In the genomic region with DNA sequence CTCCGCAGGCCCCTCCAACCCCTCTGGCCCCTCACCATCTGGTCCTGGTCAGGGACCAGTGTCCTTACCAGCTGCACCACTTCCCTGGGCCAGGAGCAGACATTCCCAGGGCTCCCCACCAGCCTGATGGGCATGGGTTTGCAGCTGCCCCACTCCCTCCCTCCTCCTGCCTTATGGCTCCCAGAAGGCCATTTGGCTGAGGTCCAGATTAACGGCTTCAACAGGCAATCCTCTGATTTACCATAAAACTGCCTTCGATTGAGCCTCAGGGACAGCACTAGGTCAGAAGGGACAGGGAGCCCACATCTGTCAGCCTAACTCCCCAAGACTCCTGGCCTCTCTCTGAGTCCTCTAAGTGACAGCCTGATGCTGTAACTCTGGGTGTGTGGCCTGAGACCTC, we compare ENCODE assay signal across 10 mouse cellular contexts.
A peak's percentile ranks its signal among the peaks of the same experiment; 100 is the strongest.
DNase-seq lines count a peak whose midpoint lies in the region; ATAC-seq and TF ChIP-seq lines count a peak whose summit lies in the region.
"Had no signal": no experiment of that assay in that cellular context is flagged by ENCODE, and none has a peak within 500 bp of the region (broad histone marks: within the 10 kb centered on the region; RNA-seq: fewer than 3 reads in every experiment).

No protein-coding gene starts in this region.

- 29% methylated on average over 3 of the region's 3 CpGs for WGBS in forebrain, embryonic 14.5 days
- 16% methylated on average over 3 of the region's 3 CpGs for WGBS in midbrain, embryonic 12.5 days

- DNase-seq in gastrocnemius, adult 2 months = peak; percentile 25
- DNase-seq in gastrocnemius, adult 8-10 months (ENCODE audit: low spot score in 2 of 2) = no peak
- DNase-seq in G1E (ENCODE audit: low spot score) = no peak
- DNase-seq in forebrain, embryonic 14.5 days (ENCODE audit: low spot score) = peak; percentile 78
- DNase-seq in left cerebral cortex, adult 2 months (ENCODE audit: extremely low spot score in 1 of 2, low spot score in 2 of 2) = no peak
- no peak for DNase-seq in spleen, postnatal 36 days (ENCODE audit: low spot score in 2 of 2)
- DNase-seq in spleen, postnatal 10 days (ENCODE audit: low spot score in 2 of 2) = no peak
- DNase-seq: kidney, postnatal 14 days; thymus, adult 18-20 months had no signal

- intact Hi-C loops in gastrocnemius, adult 2 months (cut with DNase I) = no loop called here
- intact Hi-C loops in left cerebral cortex, adult 2 months (cut with DNase I) = no loop called here

- no peaks in the 10 kb centered on the region for H3K4me1 ChIP-seq in G1E (ENCODE audit: insufficient read depth, low read depth, low read length)
- H3K4me1 ChIP-seq in forebrain, embryonic 14.5 days (ENCODE audit: control insufficient read depth, insufficient read depth, low read length) = peaks cover 10% of the 10 kb centered on the region; the same call in 1 of the 2 replicates
- H3K4me1 ChIP-seq in midbrain, embryonic 12.5 days = peaks cover 18% of the 10 kb centered on the region

- no peak for ATAC-seq in G1E (ENCODE audit: extremely low read depth, insufficient number of reproducible peaks, low FRiP score, poor library complexity, severe bottlenecking)
- peak; percentile 77 for ATAC-seq in forebrain, embryonic 14.5 days
- ATAC-seq in midbrain, embryonic 12.5 days (ENCODE audit: low FRiP score, low read depth) = peak; percentile 80

- no peak overlapping the region for H3K9ac ChIP-seq in forebrain, embryonic 14.5 days (ENCODE audit: low read length)
- no peak overlapping the region for H3K9ac ChIP-seq in midbrain, embryonic 12.5 days (replicated peaks)

- H3K36me3 ChIP-seq in G1E (replicated peaks) = no peaks in the 10 kb centered on the region
- no peaks in the 10 kb centered on the region for H3K36me3 ChIP-seq in forebrain, embryonic 14.5 days (ENCODE audit: control insufficient read depth, insufficient read depth, low read length)
- no peaks in the 10 kb centered on the region for H3K36me3 ChIP-seq in midbrain, embryonic 12.5 days

- peaks cover 89% of the 10 kb centered on the region for H3K9me3 ChIP-seq in G1E (replicated peaks)
- H3K9me3 ChIP-seq in forebrain, embryonic 14.5 days (replicated peaks; ENCODE audit: control insufficient read depth, low read length) = 0 out of 2 replicates have a peak, but pooled peaks cover 2% of the 10 kb centered on the region
- no peaks in the 10 kb centered on the region for H3K9me3 ChIP-seq in midbrain, embryonic 12.5 days

- H3K4me2 ChIP-seq in forebrain, embryonic 14.5 days (ENCODE audit: low read length) = no peak overlapping the region
- no peak overlapping the region for H3K4me2 ChIP-seq in midbrain, embryonic 12.5 days (replicated peaks)

- H3K4me3 ChIP-seq in gastrocnemius, adult 2 months = no peak overlapping the region
- peak overlapping the region; percentile 18; the same call in 1 of the 2 replicates for H3K4me3 ChIP-seq in G1E (ENCODE audit: low read depth, low read length)
- H3K4me3 ChIP-seq in forebrain, embryonic 14.5 days (ENCODE audit: low read depth, low read length) = no peak overlapping the region
- H3K4me3 ChIP-seq in midbrain, embryonic 12.5 days = no peak overlapping the region
- H3K4me3 ChIP-seq in left cerebral cortex, adult 2 months = no peak overlapping the region

- no peak for TF ChIP-seq CTCF in gastrocnemius, adult 2 months (IDR thresholded peaks at IDR 0.05)
- TF ChIP-seq CTCF in G1E (IDR thresholded peaks at IDR 0.05; ENCODE audit: low read depth, low read length) = no peak
- TF ChIP-seq CTCF in left cerebral cortex, adult 2 months (IDR thresholded peaks at IDR 0.05) = no peak

- no peak overlapping the region for H3K27ac ChIP-seq in gastrocnemius, adult 2 months
- no peak overlapping the region for H3K27ac ChIP-seq in forebrain, embryonic 14.5 days (ENCODE audit: low read depth, low read length)
- H3K27ac ChIP-seq in midbrain, embryonic 12.5 days (replicated peaks) = peak overlapping the region; percentile 56
- no peak overlapping the region for H3K27ac ChIP-seq in left cerebral cortex, adult 2 months

- H3K27me3 ChIP-seq in G1E (ENCODE audit: insufficient read depth, low read length) = no peaks in the 10 kb centered on the region
- no peaks in the 10 kb centered on the region for H3K27me3 ChIP-seq in forebrain, embryonic 14.5 days (replicated peaks; ENCODE audit: control insufficient read depth, insufficient read depth, low read length)
- peaks cover 25% of the 10 kb centered on the region for H3K27me3 ChIP-seq in midbrain, embryonic 12.5 days

Comparison
In these comparisons a context has a peak if more than half of its experiments do, and no peak if none do; other contexts are left out.
1. DNase-seq: peak in gastrocnemius, adult 2 months (single experiment) and forebrain, embryonic 14.5 days (single experiment); none in gastrocnemius, adult 8-10 months (0 of 2), G1E (single experiment), left cerebral cortex, adult 2 months (0 of 2), spleen, postnatal 36 days (0 of 2) and spleen, postnatal 10 days (0 of 2).